29 mouse cellular contexts compared by ENCODE assay signal in the genomic region with DNA sequence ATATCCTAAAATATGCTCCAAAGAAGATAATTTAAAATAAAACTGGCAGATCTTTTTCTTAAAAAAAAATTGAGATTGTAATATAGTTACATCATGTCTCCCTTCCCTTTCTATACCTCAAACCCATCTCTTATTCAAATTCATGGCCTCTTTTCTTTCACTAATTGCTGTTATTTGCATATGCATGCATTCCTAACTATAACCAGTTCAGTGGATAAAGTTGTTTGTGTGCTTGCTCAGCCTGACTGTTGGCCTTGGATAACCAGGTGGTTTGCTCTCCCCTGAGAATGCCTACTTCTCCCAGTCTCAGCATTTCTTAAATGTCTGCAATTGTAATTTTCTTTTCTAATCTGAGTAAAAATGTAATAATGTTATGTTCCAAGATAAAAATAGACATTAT.
DNase-seq lines count a peak whose midpoint lies in the region; ATAC-seq and TF ChIP-seq lines count a peak whose summit lies in the region.
"Had no signal": no experiment of that assay in that cellular context is flagged by ENCODE, and none has a peak within 500 bp of the region (broad histone marks: within the 10 kb centered on the region; RNA-seq: fewer than 3 reads in every experiment).

No protein-coding gene starts in this region.

- no peaks in the 10 kb centered on the region for H3K36me3 ChIP-seq in forebrain, embryonic 13.5 days (ENCODE audit: poor library complexity, severe bottlenecking)
- H3K36me3 ChIP-seq in forebrain, embryonic 15.5 days = no peaks in the 10 kb centered on the region
- H3K36me3 ChIP-seq in midbrain, embryonic 14.5 days (ENCODE audit: control insufficient read depth, insufficient read depth, low read length) = no peaks in the 10 kb centered on the region
- H3K36me3 ChIP-seq in midbrain, postnatal 0 days (ENCODE audit: insufficient read depth, low read length) = no peaks in the 10 kb centered on the region
- H3K36me3 ChIP-seq: embryonic facial prominence, embryonic 10.5 days; embryonic facial prominence, embryonic 13.5 days had no signal

- DNase-seq in midbrain, embryonic 14.5 days = peak; percentile 5
- no peak for DNase-seq in midbrain, postnatal 0 days (ENCODE audit: low spot score)
- DNase-seq in brain, embryonic 14.5 days (ENCODE audit: low read depth) = peak; percentile 55
- DNase-seq in lung, postnatal 4 days = no peak
- DNase-seq: adrenal gland, adult 2 months; adrenal gland, postnatal 14 days; B cell, adult 2 months; cerebellum, adult 11-12 months; cerebellum, adult 8-10 months; cerebellum, postnatal 10 days; cerebellum, postnatal 36 days; embryo, embryonic 11 days; gastrocnemius, adult 2 months; gastrocnemius, postnatal 14 days; heart, adult 11 months; heart, postnatal 4 days; kidney, adult 18-20 months; kidney, adult 9 months had no signal

- no peak overlapping the region for H3K4me2 ChIP-seq in forebrain, embryonic 13.5 days
- H3K4me2 ChIP-seq in forebrain, embryonic 15.5 days (replicated peaks) = no peak overlapping the region
- no peak overlapping the region for H3K4me2 ChIP-seq in midbrain, embryonic 14.5 days (ENCODE audit: low read length)
- H3K4me2 ChIP-seq in midbrain, postnatal 0 days (ENCODE audit: low read depth, low read length, poor library complexity, severe bottlenecking) = no peak overlapping the region
- H3K4me2 ChIP-seq: embryonic facial prominence, embryonic 13.5 days; heart, embryonic 11.5 days; hindbrain, embryonic 14.5 days had no signal

- no peak overlapping the region for H3K27ac ChIP-seq in forebrain, embryonic 13.5 days
- no peak overlapping the region for H3K27ac ChIP-seq in forebrain, embryonic 15.5 days (replicated peaks)
- H3K27ac ChIP-seq in midbrain, embryonic 14.5 days (replicated peaks; ENCODE audit: low read depth, low read length) = no peak overlapping the region
- no peak overlapping the region for H3K27ac ChIP-seq in midbrain, postnatal 0 days (ENCODE audit: low read depth, low read length)
- H3K27ac ChIP-seq: embryonic facial prominence, embryonic 10.5 days; embryonic facial prominence, embryonic 13.5 days; gastrocnemius, adult 2 months; hindbrain, embryonic 14.5 days; hindbrain, postnatal 0 days had no signal

- H3K4me3 ChIP-seq in forebrain, embryonic 13.5 days = no peak overlapping the region
- H3K4me3 ChIP-seq in forebrain, embryonic 15.5 days = no peak overlapping the region
- no peak overlapping the region for H3K4me3 ChIP-seq in midbrain, embryonic 14.5 days (replicated peaks; ENCODE audit: low read depth, low read length)
- H3K4me3 ChIP-seq in midbrain, postnatal 0 days (ENCODE audit: low read depth, low read length) = no peak overlapping the region
- H3K4me3 ChIP-seq: embryonic facial prominence, embryonic 10.5 days; embryonic facial prominence, embryonic 13.5 days; erythroblast, embryonic 14.5 days; gastrocnemius, adult 2 months had no signal

- H3K9ac ChIP-seq in forebrain, embryonic 13.5 days = no peak overlapping the region
- H3K9ac ChIP-seq in forebrain, embryonic 15.5 days (replicated peaks) = no peak overlapping the region
- no peak overlapping the region for H3K9ac ChIP-seq in midbrain, embryonic 14.5 days (replicated peaks; ENCODE audit: low read length)
- H3K9ac ChIP-seq in midbrain, postnatal 0 days (replicated peaks; ENCODE audit: low read length, poor library complexity, severe bottlenecking) = no peak overlapping the region
- H3K9ac ChIP-seq: embryonic facial prominence, embryonic 13.5 days; hindbrain, embryonic 14.5 days had no signal

- ATAC-seq in forebrain, embryonic 13.5 days = peak; percentile 52
- no peak; the same call in 1 of the 2 replicates for ATAC-seq in forebrain, embryonic 15.5 days (replicated peaks)
- ATAC-seq in midbrain, embryonic 14.5 days (ENCODE audit: low FRiP score, low TSS enrichment) = no peak
- no peak for ATAC-seq in midbrain, postnatal 0 days (ENCODE audit: low FRiP score)
- ATAC-seq: hindbrain, postnatal 0 days; inflammation-experienced regulatory T-cells, adult 6 months; intestine, embryonic 16.5 days had no signal

- TF ChIP-seq CTCF in midbrain, postnatal 0 days (IDR thresholded peaks at IDR 0.05) = no peak
- no peak for TF ChIP-seq CTCF in brain, embryonic 14.5 days (IDR thresholded peaks at IDR 0.05; ENCODE audit: borderline replicate concordance, extremely low read depth, insufficient read depth, insufficient read length)

- H3K9me3 ChIP-seq in forebrain, embryonic 13.5 days (replicated peaks) = no peaks in the 10 kb centered on the region; the same call in none of the 2 replicates
- H3K9me3 ChIP-seq in forebrain, embryonic 15.5 days = no peaks in the 10 kb centered on the region
- no peaks in the 10 kb centered on the region for H3K9me3 ChIP-seq in midbrain, embryonic 14.5 days (ENCODE audit: control insufficient read depth, low read length)
- 0 out of 2 replicates have a peak, but pooled peaks cover 6% of the 10 kb centered on the region for H3K9me3 ChIP-seq in midbrain, postnatal 0 days (ENCODE audit: low read length)
- H3K9me3 ChIP-seq: embryonic facial prominence, embryonic 13.5 days had no signal

- no peaks in the 10 kb centered on the region for H3K27me3 ChIP-seq in forebrain, embryonic 13.5 days
- no peaks in the 10 kb centered on the region for H3K27me3 ChIP-seq in forebrain, embryonic 15.5 days
- H3K27me3 ChIP-seq in midbrain, embryonic 14.5 days (ENCODE audit: control insufficient read depth, insufficient read depth, low read length) = no peaks in the 10 kb centered on the region
- H3K27me3 ChIP-seq in midbrain, postnatal 0 days (ENCODE audit: insufficient read depth, low read length) = no peaks in the 10 kb centered on the region
- H3K27me3 ChIP-seq: CH12.LX; embryonic facial prominence, embryonic 13.5 days had no signal

- TF ChIP-seq POLR2A in brain, embryonic 14.5 days (IDR thresholded peaks at IDR 0.05; ENCODE audit: borderline replicate concordance, extremely low read depth, insufficient read depth, insufficient read length, poor library complexity, severe bottlenecking) = no peak

- H3K4me1 ChIP-seq in forebrain, embryonic 13.5 days = peaks cover 19% of the 10 kb centered on the region
- peaks cover 15% of the 10 kb centered on the region; the same call in 1 of the 2 replicates for H3K4me1 ChIP-seq in forebrain, embryonic 15.5 days
- no peaks in the 10 kb centered on the region for H3K4me1 ChIP-seq in midbrain, embryonic 14.5 days (ENCODE audit: control insufficient read depth, insufficient read depth, low read length)
- H3K4me1 ChIP-seq in midbrain, postnatal 0 days (ENCODE audit: insufficient read depth, low read length) = no peaks in the 10 kb centered on the region
- H3K4me1 ChIP-seq: embryonic facial prominence, embryonic 10.5 days; embryonic facial prominence, embryonic 13.5 days had no signal

Comparison
In these comparisons a context has a peak if more than half of its experiments do, and no peak if none do; other contexts are left out.
1. DNase-seq: peak in midbrain, embryonic 14.5 days (single experiment) and brain, embryonic 14.5 days (single experiment); none in midbrain, postnatal 0 days (single experiment) and lung, postnatal 4 days (0 of 2).